Mouse (Mus musculus) v-Abl transformed pro-B cells (cell line): ENCODE measurements around the gene Gm15319.
"Not testable (repeated sequence)": the region's sequence is repeated elsewhere in the genome, so short reads cannot be mapped to it uniquely, and the experiment has no call there.

ENCODE experiments used
- in situ Hi-C, 2 experiments: fragments of 400-800 bp; cut with MboI; formaldehyde crosslinking; loops; one replicate each; pipeline ENCODE4 v1.15.1; 2025; ENCODE audit not compliant: unreplicated experiment in 2 of 2

The Gm15319 gene

DNA sequence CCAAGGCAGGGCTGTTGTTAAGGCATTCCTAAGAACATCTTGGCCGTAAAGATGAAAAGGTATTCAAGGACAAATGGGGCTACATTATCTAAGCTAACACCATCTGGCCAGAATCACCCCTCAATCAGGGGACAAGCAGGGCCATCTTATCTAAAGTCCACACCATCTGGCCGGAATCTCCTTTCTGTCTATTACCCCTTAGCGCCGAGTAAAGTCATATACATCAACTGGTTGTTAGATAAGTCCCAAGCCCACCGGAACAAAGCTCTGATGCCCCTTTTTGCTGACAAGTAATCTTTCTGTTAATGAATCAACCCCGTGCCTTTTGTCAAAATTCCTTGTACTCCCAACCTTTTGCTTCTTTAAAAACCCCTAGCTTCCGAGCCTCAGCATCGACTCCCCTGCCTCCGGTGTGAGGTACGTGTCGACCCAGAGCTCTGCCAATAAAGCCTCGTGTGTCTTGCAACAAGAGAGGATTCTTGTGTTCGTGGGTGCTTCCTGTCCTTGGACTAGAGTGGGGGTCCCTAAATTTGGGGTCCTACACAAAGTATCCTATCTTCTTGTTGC lies 65.0 kb downstream of the Gm15319 start:
- in situ Hi-C loops = not testable (repeated sequence)

DNA sequence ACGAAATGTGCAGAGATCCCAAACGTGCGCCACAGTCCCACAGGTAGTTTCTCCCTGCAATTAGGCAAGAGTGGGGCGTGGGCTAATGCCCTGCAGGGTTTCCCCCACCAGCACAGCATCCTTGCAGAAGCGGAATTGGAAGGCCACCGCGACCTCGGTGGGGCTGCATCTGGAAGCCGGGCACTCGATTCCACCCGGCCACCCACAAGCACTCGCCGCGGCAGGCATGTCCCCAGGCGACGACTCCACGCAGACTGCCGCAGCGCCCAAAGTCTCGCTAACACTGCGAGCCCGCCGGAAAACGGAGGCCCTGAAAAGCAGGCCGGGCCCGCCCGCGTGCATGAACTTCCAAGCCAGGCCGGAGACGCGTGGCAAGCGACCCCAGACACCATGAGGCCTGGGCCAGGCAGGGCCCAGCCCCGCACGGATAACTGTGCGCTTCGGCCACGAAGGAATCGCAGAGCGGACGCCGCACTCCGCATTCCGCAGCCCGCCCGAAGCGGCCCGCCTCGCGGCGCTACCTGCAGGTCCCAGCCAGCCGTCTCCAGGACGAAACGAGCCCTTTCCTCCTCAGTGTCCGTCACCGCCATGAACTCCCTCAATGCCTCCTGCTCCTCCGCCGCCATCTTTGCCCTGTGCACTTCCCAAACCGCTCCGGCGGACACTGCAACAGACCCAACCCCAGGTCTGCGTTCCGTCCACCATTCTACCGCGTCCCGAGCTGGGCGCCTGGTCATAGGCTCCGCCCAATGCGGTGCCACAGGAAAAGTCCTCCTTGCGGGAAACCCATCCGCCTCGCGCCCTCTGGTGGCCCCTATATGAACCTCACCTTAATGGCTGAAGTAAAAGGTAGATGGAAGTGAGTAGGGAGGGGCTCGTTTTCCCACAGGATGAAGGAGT lies 66.0 kb downstream of the Gm15319 start:
- in situ Hi-C loops = not testable (repeated sequence)

DNA sequence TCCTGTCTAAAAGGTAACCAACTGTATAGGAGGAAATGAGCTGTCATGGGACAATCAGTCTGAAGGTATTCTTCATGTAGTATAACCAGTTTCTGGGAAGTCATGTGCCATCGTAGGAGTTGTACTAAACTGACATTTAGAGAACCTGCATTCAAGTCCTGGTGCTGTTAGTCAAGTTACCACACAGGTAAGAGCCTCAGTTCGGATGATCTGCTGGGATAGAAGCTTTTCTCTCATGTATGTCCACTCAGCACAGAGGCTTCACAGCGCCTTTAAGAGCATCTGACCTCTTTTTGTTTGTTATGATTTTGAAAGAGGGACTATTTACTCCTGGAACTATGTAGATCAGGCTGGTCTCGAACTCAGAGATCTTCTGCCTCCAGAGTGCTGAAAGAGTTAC lies 67.1 kb downstream of the Gm15319 start:
- in situ Hi-C loops = not testable (repeated sequence)

DNA sequence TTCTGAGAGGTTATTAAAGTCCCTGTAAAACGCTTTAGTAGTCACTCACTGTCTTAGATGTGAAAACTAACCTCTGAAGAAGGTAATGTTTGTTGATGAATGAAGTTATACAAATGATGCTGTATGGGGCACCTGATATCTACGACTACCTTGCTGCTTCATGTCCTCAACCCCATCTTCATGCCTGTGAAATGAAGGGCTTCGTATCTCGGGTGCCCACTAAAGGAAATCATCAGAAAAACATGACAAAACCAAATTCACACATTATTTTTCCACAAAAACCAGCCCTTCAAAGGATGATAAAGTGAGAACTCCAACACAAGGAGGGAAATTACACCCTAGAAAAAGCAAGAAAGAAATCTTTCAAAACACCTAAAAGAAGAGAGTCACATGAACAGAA lies 68.2 kb downstream of the Gm15319 start:
- in situ Hi-C loops = not testable (repeated sequence)

DNA sequence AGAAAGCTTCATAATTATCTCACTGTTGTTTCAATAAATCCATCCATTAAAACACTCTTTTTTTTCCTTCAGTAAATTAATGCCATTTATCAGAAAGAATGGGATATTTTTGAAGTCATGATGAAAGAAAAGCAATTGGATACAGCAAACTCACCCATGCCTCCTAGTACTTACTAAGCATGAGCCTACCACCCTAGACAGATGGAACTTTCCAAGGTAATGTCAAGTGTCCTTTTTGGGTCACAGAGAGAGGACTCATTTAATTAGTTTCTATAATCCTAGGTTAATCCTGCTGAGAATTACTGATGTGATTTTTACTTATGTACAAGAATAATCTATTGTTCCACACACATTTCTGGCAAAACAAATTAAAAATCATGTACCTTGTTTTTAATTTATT lies 69.0 kb downstream of the Gm15319 start:
- in situ Hi-C loops = not testable (repeated sequence)

DNA sequence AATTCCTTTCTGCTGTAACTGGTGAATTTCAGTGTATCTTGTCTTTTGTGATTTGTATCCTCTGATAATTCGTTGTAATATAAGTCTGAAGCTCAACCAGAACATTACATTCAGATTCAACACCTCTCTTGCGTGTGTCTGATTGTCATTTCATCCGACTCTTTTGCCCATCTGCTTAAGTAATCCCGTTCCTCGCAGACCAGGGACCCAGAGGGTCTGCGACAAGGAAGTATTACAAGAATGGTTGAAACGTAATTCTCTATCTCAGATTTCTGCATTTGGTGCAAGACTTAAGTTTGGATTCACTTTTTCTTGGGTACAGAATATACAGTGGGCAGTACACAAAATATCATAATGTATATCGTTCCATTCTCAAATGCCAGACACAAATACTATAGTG lies 73.0 kb downstream of the Gm15319 start:
- in situ Hi-C loops = not testable (repeated sequence)

DNA sequence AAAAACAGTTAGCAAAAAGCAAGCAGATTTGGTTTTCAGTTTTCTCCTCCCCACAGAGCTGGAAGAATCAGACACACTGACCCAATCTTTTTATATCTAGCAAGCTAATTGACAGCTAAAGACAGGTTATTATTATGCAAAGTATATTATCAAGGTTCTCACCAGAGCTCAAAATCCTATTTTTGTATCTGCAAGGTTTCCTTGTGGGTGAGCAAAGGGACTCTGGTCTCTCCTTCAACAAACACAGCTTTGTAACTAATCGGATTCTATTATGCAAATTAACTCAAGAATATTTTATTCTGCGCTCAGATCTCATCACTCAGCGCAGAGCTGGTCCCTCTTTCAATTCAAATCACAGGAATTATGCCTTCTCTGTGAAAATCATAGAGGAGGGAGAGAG lies 74.1 kb downstream of the Gm15319 start:
- in situ Hi-C loops = not testable (repeated sequence)

DNA sequence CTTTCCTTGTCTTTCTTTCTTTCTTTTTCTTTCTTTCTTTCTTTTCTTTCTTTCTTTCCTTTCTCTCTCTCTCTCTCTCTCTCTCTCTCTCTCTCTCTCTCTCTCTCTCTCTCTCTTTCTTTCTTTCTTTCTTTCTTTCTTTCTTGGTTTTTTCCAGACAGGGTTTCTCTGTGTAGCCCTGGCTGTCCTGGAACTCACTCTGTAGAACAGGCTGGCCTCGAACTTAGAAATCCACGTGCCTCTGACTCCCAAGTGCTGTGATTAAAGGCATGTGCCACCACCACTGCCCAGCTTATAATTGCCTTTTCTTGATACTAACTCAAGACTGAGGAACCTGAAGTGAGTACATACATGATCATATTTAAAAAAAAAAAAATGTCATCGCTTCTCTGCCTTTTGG lies 75.3 kb downstream of the Gm15319 start:
- in situ Hi-C loops = not testable (repeated sequence)
